Mouse (Mus musculus) stomach, embryonic 15.5 days (tissue): ENCODE results near the gene E330009J07Rik. TPM values are rescaled to one million over a fixed set of nuclear protein-coding genes. Genes with fewer than 3 reads are reported as not detected.

Experiments
- ATAC-seq: fragments of 200-750 bp; cut with Nextera tagmentation; 2 replicates; pipeline ENCODE4 v1.8.0; 2017; ENCODE audit warnings: low read depth, moderate number of reproducible peaks, moderate TSS enrichment; ENCODE audit not compliant: insufficient read depth, low FRiP score
- H3K27ac ChIP-seq: fragments of 300-500 bp; sonication (generic); 2 replicates; pipeline ENCODE4 v1.5.1; 2015; ENCODE audit warnings: mild to moderate bottlenecking, inconsistent platforms
- H3K27me3 ChIP-seq: fragments of 300-500 bp; sonication (generic); replicated peaks from 2 replicates; pipeline ENCODE4 v1.6.1; 2015; ENCODE audit warnings: inconsistent platforms
- H3K36me3 ChIP-seq: fragments of 300-500 bp; sonication (generic); 2 replicates; pipeline ENCODE4 v1.6.1; 2015; ENCODE audit warnings: inconsistent platforms
- H3K4me1 ChIP-seq: fragments of 300-500 bp; sonication (generic); 2 replicates; pipeline ENCODE4 v1.6.1; 2015; ENCODE audit warnings: inconsistent platforms
- H3K4me2 ChIP-seq: fragments of 300-500 bp; sonication (generic); 2 replicates; pipeline ENCODE4 v1.6.1; 2015; ENCODE audit warnings: mild to moderate bottlenecking, inconsistent platforms
- H3K4me3 ChIP-seq: fragments of 300-500 bp; sonication (generic); replicated peaks from 2 replicates; pipeline ENCODE4 v1.5.1; 2015; ENCODE audit warnings: inconsistent platforms
- H3K9ac ChIP-seq: fragments of 300-500 bp; sonication (generic); 2 replicates; pipeline ENCODE4 v1.6.1; 2015; ENCODE audit warnings: inconsistent platforms
- H3K9me3 ChIP-seq: fragments of 300-500 bp; sonication (generic); 2 replicates; pipeline ENCODE4 v1.6.1; 2016; ENCODE audit warnings: inconsistent platforms
- WGBS: fragments of 180-500 bp; shearing (Covaris S2); methylation state at CpG from one replicate; pipeline ENCODE4 v1.1.7; 2015; 5-methylcytosine and 5-hydroxymethylcytosine counted together
- polyA plus RNA-seq: library from polyadenylated mRNA; unstranded; fragments of >200 nt; fragmentation: Nextera tagmentation; extraction: Ambion mirVana; gene quantifications from 2 replicates; pipeline ENCODE4 v1.2.1, GENCODE M21; 2015

E330009J07Rik gene
- polyA plus RNA-seq, 1 experiment from 2014 or later, result 13.7 TPM

- no peak for ATAC-seq
- WGBS, result 42% methylated on average over 12 of the region's 12 CpGs
- H3K36me3 ChIP-seq, result no peaks in the 10 kb centered on the region
These were observed 3.8 kb upstream of the E330009J07Rik start for GRCm38 (mm10) chr6:40439731-40440130.

GRCm38 (mm10) chr6:40438936-40439335, 3.0 kb upstream of the E330009J07Rik start, which contains the start of gene Wee2:
Wee2 (plus strand) TSS chr6:40439088.
- no peak within 1 kb of the TSS for H3K9ac ChIP-seq
- no peak within 1 kb of the TSS for H3K4me2 ChIP-seq
- ATAC-seq, result no peak
- peaks cover 7% of the 10 kb centered on the region; the same call in 1 of the 2 replicates for H3K4me1 ChIP-seq
- H3K9me3 ChIP-seq, result no peaks in the 10 kb centered on the region
- no peaks in the 10 kb centered on the region for H3K27me3 ChIP-seq
- WGBS, result 72% methylated on average over 5 of the region's 5 CpGs
- H3K27ac ChIP-seq, result no peak within 1 kb of the TSS
- no peak within 1 kb of the TSS for H3K4me3 ChIP-seq
- no peaks in the 10 kb centered on the region for H3K36me3 ChIP-seq

More at GRCm38 (mm10) chr6:40439731-40440130, 3.8 kb upstream of the E330009J07Rik start:
- Histone ChIP-seq H3K9me3 (no peaks in the 10 kb centered on the region), H3K9ac (no peak overlapping the region), H3K4me1 (peaks cover 1% of the 10 kb centered on the region; the same call in 1 of the 2 replicates), H3K4me2 (no peak overlapping the region), H3K27ac (no peak overlapping the region), H3K27me3 (no peaks in the 10 kb centered on the region), H3K4me3 (no peak overlapping the region)

- no peaks in the 10 kb centered on the region for H3K36me3 ChIP-seq
- peak overlapping the region; percentile 86 for H3K4me3 ChIP-seq
- under 1% methylated on average over 65 of the region's 72 CpGs for WGBS
- H3K9ac ChIP-seq, result peak overlapping the region; percentile 78
- H3K27ac ChIP-seq, result peak overlapping the region; percentile 68; the same call in 1 of the 2 replicates
- H3K4me1 ChIP-seq, result peaks cover 10% of the 10 kb centered on the region; the same call in 1 of the 2 replicates
- no peaks in the 10 kb centered on the region for H3K27me3 ChIP-seq
- H3K4me2 ChIP-seq, result peak overlapping the region; percentile 93
- ATAC-seq, result peak; percentile 36
- no peaks in the 10 kb centered on the region for H3K9me3 ChIP-seq
These were observed 536 bp downstream of the E330009J07Rik start for GRCm38 (mm10) chr6:40435151-40436046.

GRCm38 (mm10) chr6:40434697-40435096, 1.2 kb downstream of the E330009J07Rik start:
- H3K36me3 ChIP-seq, result no peaks in the 10 kb centered on the region
- ATAC-seq, result no peak
- H3K4me1 ChIP-seq, result peaks cover 12% of the 10 kb centered on the region; the same call in 1 of the 2 replicates
- WGBS, result 17% methylated on average over 7 of the region's 7 CpGs
- H3K4me3 ChIP-seq, result peak overlapping the region; percentile 86
- peak overlapping the region; percentile 93 for H3K4me2 ChIP-seq
- H3K27me3 ChIP-seq, result no peaks in the 10 kb centered on the region
- H3K27ac ChIP-seq, result no peak overlapping the region
- peak overlapping the region; percentile 78; the same call in 1 of the 2 replicates for H3K9ac ChIP-seq
- H3K9me3 ChIP-seq, result no peaks in the 10 kb centered on the region

- WGBS, result 85% methylated on average over 17 of the region's 17 CpGs
- Histone ChIP-seq H3K36me3 (no peaks in the 10 kb centered on the region), H3K27me3 (no peaks in the 10 kb centered on the region), H3K27ac (no peak overlapping the region), H3K4me3 (no peak overlapping the region), H3K4me2 (no peak overlapping the region), H3K9me3 (no peaks in the 10 kb centered on the region), H3K4me1 (peaks cover 15% of the 10 kb centered on the region; the same call in 1 of the 2 replicates), H3K9ac (no peak overlapping the region)
- no peak for ATAC-seq
These were observed 3.3 kb downstream of the E330009J07Rik start for GRCm38 (mm10) chr6:40432346-40433275.

GRCm38 (mm10) chr6:40431812-40432211, 4.1 kb downstream of the E330009J07Rik start:
- no peak overlapping the region for H3K9ac ChIP-seq
- no peak for ATAC-seq
- H3K27me3 ChIP-seq, result no peaks in the 10 kb centered on the region
- no peaks in the 10 kb centered on the region for H3K36me3 ChIP-seq
- no peak overlapping the region for H3K4me2 ChIP-seq
- H3K9me3 ChIP-seq, result no peaks in the 10 kb centered on the region
- H3K4me3 ChIP-seq, result no peak overlapping the region
- H3K27ac ChIP-seq, result 0 out of 2 replicates have a peak overlapping the region, but pooled peaks have one; percentile 73
- peaks cover 15% of the 10 kb centered on the region; the same call in 1 of the 2 replicates for H3K4me1 ChIP-seq

- Histone ChIP-seq H3K27me3 (no peaks in the 10 kb centered on the region), H3K4me2 (no peak overlapping the region), H3K27ac (peak overlapping the region; percentile 73; the same call in 1 of the 2 replicates), H3K36me3 (no peaks in the 10 kb centered on the region), H3K9me3 (no peaks in the 10 kb centered on the region), H3K4me3 (no peak overlapping the region), H3K4me1 (peaks cover 15% of the 10 kb centered on the region; the same call in 1 of the 2 replicates), H3K9ac (no peak overlapping the region)
- 48% methylated on average over 4 of the region's 4 CpGs for WGBS
- no peak for ATAC-seq
These were observed 4.6 kb downstream of the E330009J07Rik start for GRCm38 (mm10) chr6:40431356-40431755.

GRCm38 (mm10) chr6:40430878-40431277, 5.1 kb downstream of the E330009J07Rik start:
- Histone ChIP-seq H3K9me3 (no peaks in the 10 kb centered on the region), H3K4me2 (no peak overlapping the region), H3K36me3 (no peaks in the 10 kb centered on the region), H3K4me1 (peaks cover 15% of the 10 kb centered on the region; the same call in 1 of the 2 replicates), H3K27me3 (no peaks in the 10 kb centered on the region), H3K4me3 (no peak overlapping the region), H3K9ac (no peak overlapping the region), H3K27ac (peak overlapping the region; percentile 73)
- ATAC-seq, result no peak
- WGBS, result 56% methylated on average over 3 of the region's 3 CpGs

GRCm38 (mm10) chr6:40430251-40430650, 5.7 kb downstream of the E330009J07Rik start:
- Histone ChIP-seq H3K4me3 (no peak overlapping the region), H3K9me3 (no peaks in the 10 kb centered on the region), H3K36me3 (no peaks in the 10 kb centered on the region), H3K4me1 (peaks cover 15% of the 10 kb centered on the region; the same call in 1 of the 2 replicates), H3K27me3 (no peaks in the 10 kb centered on the region), H3K4me2 (no peak overlapping the region), H3K27ac (peak overlapping the region; percentile 62; the same call in 1 of the 2 replicates), H3K9ac (no peak overlapping the region)
- WGBS, result 86% methylated on average over 3 of the region's 3 CpGs
- ATAC-seq, result no peak

- 58% methylated on average over 4 of the region's 4 CpGs for WGBS
- peaks cover 12% of the 10 kb centered on the region; the same call in 1 of the 2 replicates for H3K4me1 ChIP-seq
- H3K9ac ChIP-seq, result no peak overlapping the region
- H3K27me3 ChIP-seq, result no peaks in the 10 kb centered on the region
- H3K9me3 ChIP-seq, result no peaks in the 10 kb centered on the region
- no peaks in the 10 kb centered on the region for H3K36me3 ChIP-seq
- peak overlapping the region; percentile 62; the same call in 1 of the 2 replicates for H3K27ac ChIP-seq
- no peak overlapping the region for H3K4me2 ChIP-seq
- ATAC-seq, result peak; percentile 89
- H3K4me3 ChIP-seq, result no peak overlapping the region
These were observed 6.4 kb downstream of the E330009J07Rik start for GRCm38 (mm10) chr6:40429521-40429931.

- WGBS, result 48% methylated on average over 3 of the region's 3 CpGs
- Histone ChIP-seq H3K27me3 (no peaks in the 10 kb centered on the region), H3K27ac (no peak overlapping the region), H3K9me3 (no peaks in the 10 kb centered on the region), H3K9ac (no peak overlapping the region), H3K36me3 (no peaks in the 10 kb centered on the region), H3K4me2 (no peak overlapping the region), H3K4me1 (0 out of 2 replicates have a peak, but pooled peaks cover 8% of the 10 kb centered on the region), H3K4me3 (no peak overlapping the region)
- no peak for ATAC-seq
These were observed 7.2 kb downstream of the E330009J07Rik start for GRCm38 (mm10) chr6:40428696-40429095.
